8 mouse cellular contexts compared by ENCODE assay signal in genomic region chr5:147429535-147430305, GRCm38 (mm10). TPM values are rescaled to one million over a fixed set of nuclear protein-coding genes. Genes with fewer than 3 reads are reported as not detected.
DNase-seq lines count a peak whose midpoint lies in the region; ATAC-seq and TF ChIP-seq lines count a peak whose summit lies in the region.

TSS of gene Pan3 (plus strand) at chr5:147430161.

- peak; percentile 29 for ATAC-seq in G1E (ENCODE audit: extremely low read depth, insufficient number of reproducible peaks, low FRiP score, poor library complexity, severe bottlenecking)
- ATAC-seq in forebrain, postnatal 0 days: peak; percentile 87
- ATAC-seq in lung, embryonic 15.5 days (ENCODE audit: borderline replicate concordance, extremely low read depth, low FRiP score, low TSS enrichment): peak; percentile 94

- WGBS in forebrain, postnatal 0 days: 0% methylated on average over 49 of the region's 51 CpGs
- WGBS in lung, embryonic 15.5 days: under 1% methylated on average over 50 of the region's 51 CpGs

- DNase-seq in G1E (ENCODE audit: low spot score): peak; percentile 90
- peak; percentile 91 to 98 for DNase-seq in cerebellum, adult 18-20 months
- peak; percentile 96 for DNase-seq in forebrain, postnatal 0 days
- peak; percentile 96 for DNase-seq in heart, postnatal 4 days
- peak; percentile 87 to 94 for DNase-seq in layer of hippocampus, adult 8-10 months (ENCODE audit: low spot score in 2 of 2)
- peak; percentile 93 for DNase-seq in ovary, adult 18-20 months (ENCODE audit: low spot score)
- peak; percentile 95 for DNase-seq in thymus, postnatal 0 days (ENCODE audit: low spot score)

- H3K36me3 ChIP-seq in G1E (replicated peaks): peaks cover 29% of the 10 kb centered on the region
- H3K36me3 ChIP-seq in forebrain, postnatal 0 days (ENCODE audit: insufficient read depth): no peaks in the 10 kb centered on the region
- H3K36me3 ChIP-seq in lung, embryonic 15.5 days: no peaks in the 10 kb centered on the region

- H3K4me1 ChIP-seq in G1E (ENCODE audit: insufficient read depth, low read depth, low read length): peaks cover 51% of the 10 kb centered on the region
- peaks cover 11% of the 10 kb centered on the region for H3K4me1 ChIP-seq in forebrain, postnatal 0 days (ENCODE audit: insufficient read depth)
- H3K4me1 ChIP-seq in lung, embryonic 15.5 days: peaks cover 27% of the 10 kb centered on the region

- peak within 1 kb of the TSS; percentile 91 for H3K9ac ChIP-seq in forebrain, postnatal 0 days
- H3K9ac ChIP-seq in lung, embryonic 15.5 days: peak within 1 kb of the TSS; percentile 96

- H3K27me3 ChIP-seq in G1E (ENCODE audit: insufficient read depth, low read length): no peaks in the 10 kb centered on the region
- no peaks in the 10 kb centered on the region for H3K27me3 ChIP-seq in forebrain, postnatal 0 days (ENCODE audit: insufficient read depth, low read length)
- H3K27me3 ChIP-seq in lung, embryonic 15.5 days: no peaks in the 10 kb centered on the region

- peak within 1 kb of the TSS; percentile 97 for H3K27ac ChIP-seq in forebrain, postnatal 0 days (ENCODE audit: low read depth, low read length)
- H3K27ac ChIP-seq in lung, embryonic 15.5 days: peak within 1 kb of the TSS; percentile 99

- no peak for TF ChIP-seq CTCF in G1E (IDR thresholded peaks at IDR 0.05; ENCODE audit: low read depth, low read length)
- TF ChIP-seq CTCF in forebrain, postnatal 0 days (IDR thresholded peaks at IDR 0.05; ENCODE audit: low read depth): 0 out of 2 replicates have a peak, but pooled peaks have one; percentile 3

- H3K4me2 ChIP-seq in forebrain, postnatal 0 days (ENCODE audit: low read depth): peak within 1 kb of the TSS; percentile 80
- H3K4me2 ChIP-seq in lung, embryonic 15.5 days: peak within 1 kb of the TSS; percentile 60

- H3K4me3 ChIP-seq in G1E (ENCODE audit: low read depth, low read length): peak within 1 kb of the TSS; percentile 89
- H3K4me3 ChIP-seq in forebrain, postnatal 0 days (ENCODE audit: low read depth, low read length): peak within 1 kb of the TSS; percentile 95
- H3K4me3 ChIP-seq in lung, embryonic 15.5 days: peak within 1 kb of the TSS; percentile 98

- H3K9me3 ChIP-seq in G1E (replicated peaks): no peaks in the 10 kb centered on the region; the same call in 1 of the 2 replicates
- H3K9me3 ChIP-seq in forebrain, postnatal 0 days (ENCODE audit: low read length): no peaks in the 10 kb centered on the region
- H3K9me3 ChIP-seq in lung, embryonic 15.5 days: no peaks in the 10 kb centered on the region

RNA-seq across cellular contexts. Expression of gene Pan3, which starts in this region (rescaled TPM):
- total RNA-seq in G1E (2014; fragmentation: Nextera tagmentation) (618 and 666 TPM in 2 replicates), G1E (2017) (179 and 200 TPM in 2 replicates)
- polyA plus RNA-seq in G1E (2012): 30.7 and 32.3 TPM in 2 replicates
- 50.5 and 68.0 TPM in 2 replicates for total RNA-seq in forebrain, postnatal 0 days (2014; rRNA removed)
- polyA plus RNA-seq in forebrain, postnatal 0 days (2015; fragmentation: Nextera tagmentation; extraction: Ambion mirVana): 39.0 and 52.6 TPM in 2 replicates
- 10 to 100 TPM; 57.2 to 58.4 TPM for total RNA-seq in heart, postnatal 4 days (2021)
- 100 to 1,000 TPM in 3 of 4 experiments, 10 to 100 TPM in 1; 89.6 to 122 (median 118) TPM for total RNA-seq in layer of hippocampus, adult 8-10 months (2022)
- polyA plus RNA-seq in lung, embryonic 15.5 days (2015; fragmentation: Nextera tagmentation; extraction: Ambion mirVana): 61.1 and 70.0 TPM in 2 replicates
- polyA plus RNA-seq in thymus, postnatal 0 days (2015; fragmentation: Nextera tagmentation; extraction: Ambion mirVana): 139 and 191 TPM in 2 replicates

Comparison
In these comparisons a context has a peak if more than half of its experiments do, and no peak if none do; other contexts are left out.
1. Peak in every context shown above with its lines: DNase-seq, ATAC-seq, H3K4me3 ChIP-seq and H3K27ac ChIP-seq.
2. ATAC-seq: peak in every context shown above with its lines; median percentile 94 in lung, embryonic 15.5 days; 87 in forebrain, postnatal 0 days; 29 in G1E.